Mouse (Mus musculus): Measurements from ENCODE around the gene Chmp1a.
"Not testable (repeated sequence)": the region's sequence is repeated elsewhere in the genome, so short reads cannot be mapped to it uniquely, and the experiment has no call there.

Gene Chmp1a

DNA sequence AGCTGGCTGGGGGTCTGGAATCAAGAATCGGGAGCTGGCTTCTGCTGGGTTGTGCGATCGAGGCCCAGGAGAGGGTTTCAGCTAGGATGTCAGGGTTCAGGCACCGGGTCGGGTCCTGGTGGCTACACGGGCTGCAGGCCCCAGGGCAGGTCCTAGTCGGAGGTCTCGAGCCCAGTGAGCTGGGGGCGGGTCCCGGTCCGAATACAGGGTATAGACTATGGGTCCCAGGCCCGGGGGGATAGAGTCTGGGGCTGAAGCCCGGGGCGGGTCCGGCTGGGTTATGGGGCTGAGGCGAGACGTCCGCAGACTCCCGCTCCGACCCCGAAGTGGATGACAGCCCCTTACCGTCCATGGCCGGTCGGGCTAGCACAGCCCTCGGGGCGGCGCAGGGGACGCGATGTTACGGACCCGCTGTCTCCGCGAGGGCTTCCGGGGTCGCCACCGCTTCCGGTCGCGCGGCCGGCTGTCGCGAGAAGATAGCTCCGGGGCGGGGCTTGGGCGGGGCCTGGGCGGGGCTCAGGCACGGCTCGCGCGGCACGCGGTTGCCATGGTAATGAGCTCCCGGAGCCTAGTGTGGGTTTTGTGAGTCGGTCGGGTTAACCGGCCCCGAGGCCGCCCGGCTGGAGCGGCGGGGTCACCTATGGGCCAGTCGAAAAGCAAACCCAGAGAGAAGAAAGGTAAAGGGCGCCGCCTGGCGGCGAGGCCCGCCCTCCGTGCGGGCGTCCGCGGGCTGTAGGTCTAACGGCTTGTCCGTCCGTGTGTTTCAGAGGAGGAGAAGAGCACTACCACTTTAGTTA is at the start of gene Chmp1a, which contains the start of gene Spata33:
Gene Chmp1a, minus strand, starts transcription at position 443 of the 797 bp plus-strand sequence.
Gene Spata33, plus strand, starts transcription at position 512 of the 797 bp plus-strand sequence.
- peak; percentile 99 for DNase-seq (ENCODE audit: extremely low spot score)

DNA sequence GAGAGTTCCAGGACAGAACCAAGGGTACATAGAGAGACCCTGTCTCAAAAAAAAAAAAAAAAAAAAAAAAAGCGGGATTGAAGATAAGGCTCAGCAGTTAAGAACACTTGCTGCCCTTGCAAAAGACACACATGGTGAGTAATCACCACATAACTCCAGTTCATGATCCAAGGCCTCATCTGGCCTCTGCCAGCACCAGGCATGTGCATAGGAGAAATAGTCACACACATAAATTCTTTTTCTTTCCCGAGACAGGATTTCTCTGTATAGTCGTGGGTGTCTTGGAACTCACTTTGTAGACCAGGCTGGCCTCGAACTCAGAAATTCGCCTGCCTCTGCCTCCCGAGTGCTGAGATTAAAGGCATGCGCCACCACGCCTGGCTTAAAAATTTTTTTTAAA is 45.0 kb upstream of the Chmp1a start:
- not testable (repeated sequence) for DNase-seq (ENCODE audit: extremely low spot score)

DNA sequence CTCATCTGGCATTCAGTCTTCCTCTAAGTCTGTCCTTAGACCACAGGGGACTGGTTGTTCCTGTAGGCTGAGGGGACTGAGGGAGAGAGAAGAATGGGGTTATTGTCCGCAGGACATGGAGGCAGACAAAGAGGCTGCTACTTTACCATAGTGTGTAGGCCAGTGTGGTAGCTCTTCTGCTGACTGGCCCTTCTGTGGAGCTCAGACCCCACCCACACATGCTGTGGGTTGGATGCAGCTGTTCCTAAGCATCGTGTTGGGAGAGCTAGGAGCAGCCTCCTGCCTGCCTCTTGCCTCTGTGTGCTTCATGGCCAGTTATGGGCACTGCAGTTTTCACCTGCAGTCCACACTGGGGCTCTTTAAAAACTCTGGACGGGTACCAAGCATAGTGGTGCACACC is 44.6 kb upstream of the Chmp1a start:
- no peak for DNase-seq (ENCODE audit: extremely low spot score)

DNA sequence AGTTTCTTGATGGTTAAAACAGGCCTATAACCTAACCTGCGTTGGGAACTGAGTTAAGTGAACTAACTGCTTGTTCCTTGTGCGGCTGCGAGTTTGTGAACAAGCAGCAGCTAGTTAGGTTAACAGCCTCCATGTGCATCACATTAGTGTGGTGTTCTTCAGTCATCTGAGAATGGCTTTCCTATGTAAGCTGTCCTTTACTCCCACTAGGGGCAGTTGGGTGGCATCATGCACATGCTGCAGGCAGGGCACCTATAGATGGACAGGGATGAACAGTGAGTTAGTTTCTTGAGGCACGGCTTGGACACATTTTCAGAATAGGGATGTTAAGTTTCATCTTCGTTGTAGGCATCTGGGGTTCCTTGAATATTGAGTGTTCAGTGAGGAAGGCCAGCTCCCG is 42.6 kb upstream of the Chmp1a start:
- no peak for DNase-seq (ENCODE audit: extremely low spot score)

DNA sequence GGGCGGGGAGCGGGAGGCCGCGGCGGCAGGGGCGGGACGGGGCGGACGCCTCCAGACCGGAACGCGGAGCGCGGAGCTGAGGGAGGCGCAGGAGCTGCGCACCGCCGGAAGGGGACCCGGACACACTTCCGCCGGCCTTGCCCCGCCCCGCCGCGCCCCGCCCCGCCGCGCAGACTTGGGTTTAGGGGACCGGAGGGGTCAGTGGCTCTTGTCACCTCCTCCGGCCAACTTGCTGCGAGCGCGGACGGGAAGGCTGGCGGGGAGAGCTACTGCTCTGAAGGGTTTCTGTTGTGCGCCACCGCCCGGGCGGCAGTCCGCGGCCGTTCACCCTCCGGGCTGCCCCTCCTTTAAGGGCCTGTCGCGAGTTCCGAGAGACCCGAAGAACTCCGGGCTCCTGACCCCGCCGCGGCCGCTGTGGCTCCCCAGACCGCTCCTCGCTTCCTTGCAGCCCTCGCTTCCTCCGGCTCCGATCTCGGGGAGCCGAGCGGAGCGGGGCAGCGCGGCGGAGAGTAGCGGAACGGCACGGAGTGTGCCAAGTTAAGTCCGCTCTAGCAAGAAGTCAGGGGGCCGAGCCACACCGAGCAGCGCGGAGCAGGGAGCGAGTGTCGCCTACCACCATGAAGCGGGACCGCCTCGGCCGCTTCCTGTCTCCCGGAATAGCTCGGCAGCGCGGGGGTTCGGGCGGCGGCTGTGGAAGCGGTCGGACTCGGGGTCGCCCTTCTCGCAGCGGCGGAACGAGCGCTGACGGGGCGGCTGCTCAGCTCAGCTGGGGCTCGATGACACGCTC is 41.7 kb upstream of the Chmp1a start, which contains the start of the genes Zfp276 and Vps9d1:
Gene Zfp276, plus strand, starts transcription at position 97 of the 787 bp plus-strand sequence.
Gene Vps9d1, minus strand, starts transcription at position 250 of the 787 bp plus-strand sequence.
- DNase-seq (ENCODE audit: extremely low spot score), result peak; percentile 89

DNA sequence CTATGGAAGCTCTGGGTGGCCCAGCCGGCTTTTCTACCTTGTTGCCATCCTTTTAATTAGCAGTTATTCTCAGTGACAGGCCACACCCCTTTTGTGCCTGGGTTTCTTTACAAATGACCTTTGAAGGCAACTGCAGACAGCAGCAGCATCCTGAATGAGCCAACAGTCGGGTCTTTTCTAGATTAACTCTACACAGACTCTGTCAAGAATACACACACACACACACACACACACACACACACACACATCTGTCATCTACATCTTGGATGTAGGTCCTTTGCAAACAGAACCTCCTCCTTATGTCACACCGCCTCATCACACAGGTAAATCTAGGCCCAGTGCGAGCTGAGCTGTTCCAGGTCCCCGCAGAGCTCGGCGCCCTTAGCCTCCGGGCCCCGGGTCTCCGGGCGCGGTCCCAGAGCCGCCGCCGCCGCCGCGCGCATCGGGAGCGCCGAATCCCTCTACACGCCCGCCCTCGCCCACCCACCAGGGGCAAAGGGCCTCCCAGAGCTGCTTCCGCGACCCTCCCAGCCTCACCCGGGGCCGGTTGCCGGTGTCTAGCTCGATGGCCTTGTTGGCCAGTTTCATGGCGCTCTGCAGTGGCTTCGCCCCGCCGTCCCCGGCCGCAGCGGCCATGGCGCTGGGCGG is 41.0 kb upstream of the Chmp1a start:
- no peak for DNase-seq (ENCODE audit: extremely low spot score)

DNA sequence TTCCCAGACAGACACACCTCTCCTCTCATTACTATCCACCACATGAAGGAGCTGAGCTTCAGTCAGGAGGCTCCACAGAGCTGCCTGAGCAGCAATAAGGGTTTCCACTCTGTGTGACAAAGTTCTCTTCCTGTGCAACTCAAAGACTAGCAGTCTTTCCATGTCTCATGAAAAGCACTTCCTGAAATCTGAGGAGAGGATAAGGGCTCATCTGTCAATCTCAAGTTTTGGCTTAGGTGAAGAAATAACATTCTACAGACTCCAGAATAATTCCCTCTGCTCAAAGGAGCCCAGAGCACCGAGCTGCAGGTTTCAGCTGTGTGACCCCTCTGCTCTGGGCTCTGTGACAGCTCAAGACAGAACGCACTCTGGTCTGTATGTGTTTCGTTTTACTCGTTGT is 40.4 kb upstream of the Chmp1a start:
- DNase-seq (ENCODE audit: extremely low spot score), result no peak

DNA sequence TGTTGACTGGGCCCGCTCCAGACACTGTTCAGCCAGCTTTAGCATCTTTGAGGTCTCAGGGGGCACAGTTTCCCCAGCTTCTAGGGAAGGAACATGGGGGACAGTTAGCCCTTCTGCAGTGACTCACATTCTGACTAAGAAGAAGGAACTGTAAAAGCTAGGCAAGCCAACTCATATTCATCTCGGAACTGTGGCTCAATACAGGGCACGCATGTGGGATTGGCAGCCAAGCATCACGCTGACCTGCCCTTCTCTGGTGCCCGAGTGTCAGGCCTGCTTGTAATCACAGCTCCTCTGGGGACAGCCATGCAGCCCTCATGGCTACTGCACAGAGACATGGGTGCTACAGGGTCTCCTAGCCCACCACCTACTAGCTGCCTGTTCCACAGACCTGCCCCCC is 38.4 kb upstream of the Chmp1a start:
- DNase-seq (ENCODE audit: extremely low spot score), result no peak

DNA sequence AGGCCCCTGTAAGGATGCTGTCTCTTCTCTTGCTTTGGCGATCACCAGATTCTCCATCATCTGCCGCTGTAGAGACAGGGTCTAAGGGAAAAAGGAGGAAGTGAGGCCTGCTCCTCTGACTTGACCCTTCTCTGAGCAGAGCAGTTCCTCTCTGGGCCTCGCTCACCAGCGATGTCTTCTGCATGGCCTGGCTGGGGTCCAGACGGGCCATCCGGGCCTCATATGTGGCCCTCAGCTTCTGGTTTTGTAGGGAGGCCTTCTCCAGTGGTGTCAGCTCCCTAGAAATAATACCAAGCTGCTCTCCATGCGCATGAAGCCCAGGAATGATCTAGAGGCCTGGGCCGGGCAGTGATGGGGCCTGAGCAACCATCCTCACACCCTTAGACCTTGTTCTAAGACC is 36.0 kb upstream of the Chmp1a start:
- no peak for DNase-seq (ENCODE audit: extremely low spot score)

DNA sequence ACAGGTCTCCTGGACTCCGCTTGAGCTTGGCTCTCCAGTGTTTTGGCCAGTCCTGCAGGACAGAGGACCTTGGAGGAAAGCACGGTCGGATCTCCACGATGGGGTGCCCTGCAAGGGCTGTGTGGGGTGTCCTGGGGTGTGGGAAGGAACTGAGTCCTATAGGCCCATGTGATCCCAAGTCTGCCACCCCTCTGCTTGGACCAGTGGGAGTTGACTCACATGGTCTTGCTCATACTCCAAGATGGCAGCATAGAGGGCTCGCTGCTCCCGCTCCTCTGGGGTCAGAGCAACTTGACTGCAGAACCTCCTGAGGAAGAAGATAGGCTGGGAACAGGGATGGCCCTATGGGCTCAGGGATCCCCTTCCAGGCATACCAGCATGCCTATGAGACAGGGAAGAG is 35.2 kb upstream of the Chmp1a start:
- DNase-seq (ENCODE audit: extremely low spot score), result no peak

DNA sequence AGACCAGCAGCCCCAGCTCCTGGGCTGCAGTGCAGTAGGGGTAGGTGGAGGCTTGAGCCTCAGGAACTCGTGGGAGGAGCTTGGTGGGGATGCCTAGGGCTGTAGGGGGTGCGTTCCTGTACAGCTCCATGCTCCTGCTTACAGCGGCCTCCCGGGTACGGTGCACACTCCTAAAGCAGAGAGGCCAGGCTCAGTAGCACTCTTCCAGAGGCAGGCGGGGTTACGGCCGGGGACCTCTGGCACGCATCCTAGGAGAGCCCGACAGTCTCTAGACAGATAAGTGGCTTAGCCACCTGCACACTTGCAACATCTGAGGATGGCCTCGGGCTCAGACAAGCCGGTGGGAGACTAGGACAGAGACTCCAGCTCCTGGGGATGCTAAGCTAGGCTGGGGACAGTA is 33.0 kb upstream of the Chmp1a start:
- no peak for DNase-seq (ENCODE audit: extremely low spot score)

DNA sequence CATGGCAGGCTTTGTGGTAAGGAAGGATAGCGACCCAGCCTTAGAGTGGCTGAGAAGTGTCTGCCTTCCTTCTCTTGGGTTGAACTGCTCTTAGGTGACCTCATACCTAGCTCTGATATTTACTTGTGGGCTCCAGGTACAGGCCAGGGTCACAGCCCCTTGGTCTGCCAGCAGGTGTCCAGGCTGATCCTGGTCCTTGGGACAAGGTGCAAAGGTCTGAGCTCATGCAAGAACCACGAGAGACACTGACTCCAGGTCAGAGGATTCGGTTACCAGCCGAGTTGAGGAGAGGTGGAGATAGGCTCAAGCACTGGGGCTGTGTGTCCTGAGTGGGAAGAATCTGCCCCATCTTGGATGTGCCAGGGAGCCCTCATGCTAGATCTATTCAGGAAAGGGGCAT is 31.8 kb upstream of the Chmp1a start:
- no peak for DNase-seq (ENCODE audit: extremely low spot score)

DNA sequence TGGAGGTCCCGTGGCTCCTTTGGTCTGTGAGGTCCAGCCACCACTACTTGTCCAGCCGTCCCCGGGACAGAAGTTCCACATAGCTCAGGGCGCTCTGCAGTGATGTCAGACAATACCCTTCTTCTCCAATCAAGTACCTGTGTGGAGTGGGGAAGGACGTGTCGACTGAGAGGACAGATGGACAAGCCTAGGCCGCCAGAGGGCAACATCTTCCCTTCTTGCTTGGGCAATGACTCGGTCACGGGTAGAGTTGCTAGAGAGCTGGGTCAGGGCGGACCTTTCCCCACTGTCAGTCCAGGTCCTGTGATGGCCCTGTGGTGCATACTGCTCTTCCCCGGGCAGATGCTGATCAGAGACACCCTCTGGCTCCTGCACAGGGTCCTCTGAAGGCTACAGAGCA is 30.5 kb upstream of the Chmp1a start:
- DNase-seq (ENCODE audit: extremely low spot score), result no peak

DNA sequence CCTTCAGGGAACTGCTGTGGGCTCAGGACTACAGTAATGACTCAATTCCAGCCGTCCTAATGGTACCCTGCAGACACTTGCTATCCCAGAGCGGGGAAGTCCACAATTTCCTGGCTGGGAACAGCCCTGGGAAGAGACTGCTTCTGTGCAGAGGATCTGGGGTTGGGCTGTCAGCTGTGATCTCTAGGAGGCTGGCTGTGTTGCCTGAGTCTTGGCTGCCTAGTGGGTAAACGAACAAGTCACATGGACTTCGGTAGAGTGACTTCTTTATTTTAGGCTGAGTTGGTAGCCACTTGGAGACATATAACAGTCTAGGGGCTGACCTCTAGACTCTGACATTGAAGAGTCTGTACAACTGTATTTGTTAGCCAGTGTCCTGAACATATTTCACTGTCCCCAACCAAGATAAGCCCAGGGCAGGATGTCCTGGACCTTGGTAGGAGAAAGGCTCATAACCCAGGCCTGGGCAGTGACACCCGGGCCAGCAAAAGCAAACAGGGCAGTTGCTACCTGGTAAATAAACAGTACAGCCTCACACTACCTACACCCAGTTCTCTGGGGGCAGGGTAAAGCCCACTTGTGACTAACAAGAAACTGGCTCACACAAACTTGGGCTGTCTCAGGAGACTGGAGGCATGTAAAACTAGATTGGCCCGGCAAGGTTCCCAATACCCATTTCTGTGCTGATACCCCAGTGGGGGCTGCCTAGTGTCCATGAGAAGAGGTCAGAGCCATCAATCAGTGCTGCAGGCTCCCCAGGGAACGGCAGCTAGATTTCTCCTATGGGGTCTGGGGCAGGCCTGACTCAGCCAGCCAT is 29.8 kb upstream of the Chmp1a start:
- no peak for DNase-seq (ENCODE audit: extremely low spot score)

DNA sequence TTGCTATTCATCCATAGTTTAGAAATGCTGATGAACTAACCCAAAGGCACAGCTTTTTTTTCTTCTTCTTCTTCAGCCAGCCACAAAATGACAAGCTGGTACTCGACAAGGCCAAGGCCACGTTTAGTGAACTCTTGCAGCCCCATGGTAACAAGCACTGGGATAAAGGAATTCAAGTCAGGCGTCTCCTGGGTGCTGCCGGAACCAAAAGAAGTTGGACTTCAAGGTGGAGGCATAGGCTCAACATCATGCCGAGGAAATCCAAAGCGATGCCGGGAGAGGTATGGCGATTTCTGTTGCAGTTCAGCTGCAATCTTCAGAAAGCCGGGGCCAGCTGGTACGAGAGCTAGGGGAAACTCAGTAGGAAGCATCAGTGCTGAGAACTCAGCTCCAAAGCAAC is 26.8 kb upstream of the Chmp1a start:
- DNase-seq (ENCODE audit: extremely low spot score), result no peak

DNA sequence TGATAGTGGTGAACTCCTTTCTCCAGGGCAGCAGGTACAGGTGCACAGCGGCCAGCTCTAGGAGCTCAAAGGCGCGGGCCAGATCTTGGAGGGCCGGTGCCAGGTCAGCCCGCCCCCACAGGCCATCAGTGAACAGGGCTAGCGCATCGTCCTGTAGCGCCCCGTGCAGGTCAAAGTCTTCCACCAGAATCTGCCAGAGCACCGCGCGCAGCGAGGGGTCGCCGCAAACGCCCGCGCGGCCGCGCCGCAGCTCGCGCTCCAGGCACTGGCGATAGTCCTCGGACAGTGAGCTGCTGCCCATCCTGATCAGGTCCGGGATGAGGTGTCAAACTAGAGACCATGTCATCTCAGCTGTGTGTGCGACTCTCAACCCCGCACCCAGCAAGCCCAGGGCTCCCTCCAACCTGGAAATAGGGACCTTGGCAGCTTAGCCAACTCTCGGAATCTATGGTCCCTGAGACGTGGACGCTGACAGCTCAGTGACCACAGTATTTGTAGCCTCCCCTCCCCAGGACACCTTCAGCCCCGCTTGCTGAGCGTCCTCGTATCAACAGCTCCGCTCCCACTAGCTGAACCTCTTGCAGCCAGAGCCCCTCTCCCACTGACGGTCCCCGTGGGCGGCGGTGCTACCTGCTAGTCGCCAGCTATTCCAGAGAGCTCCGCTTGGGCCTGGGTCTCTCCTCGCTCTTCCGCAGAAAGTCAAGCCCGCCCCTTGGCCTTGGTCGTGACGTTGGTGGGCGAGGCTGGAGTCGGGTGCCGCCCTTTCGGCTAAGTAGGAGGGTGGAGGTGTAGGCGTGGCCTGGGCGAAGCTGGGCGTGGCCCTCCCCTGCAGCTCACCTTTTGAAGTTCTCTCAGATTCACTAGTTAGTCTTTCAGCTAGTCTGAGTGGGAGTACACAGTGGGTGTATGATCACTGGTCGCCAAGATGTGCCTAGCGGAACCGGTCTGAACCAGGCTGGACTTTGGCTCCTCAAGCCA is 23.2 kb upstream of the Chmp1a start, which contains the start of gene Spata2l:
Gene Spata2l, minus strand, starts transcription at position 714 of the 978 bp plus-strand sequence.
- peak; percentile 88 for DNase-seq (ENCODE audit: extremely low spot score)

DNA sequence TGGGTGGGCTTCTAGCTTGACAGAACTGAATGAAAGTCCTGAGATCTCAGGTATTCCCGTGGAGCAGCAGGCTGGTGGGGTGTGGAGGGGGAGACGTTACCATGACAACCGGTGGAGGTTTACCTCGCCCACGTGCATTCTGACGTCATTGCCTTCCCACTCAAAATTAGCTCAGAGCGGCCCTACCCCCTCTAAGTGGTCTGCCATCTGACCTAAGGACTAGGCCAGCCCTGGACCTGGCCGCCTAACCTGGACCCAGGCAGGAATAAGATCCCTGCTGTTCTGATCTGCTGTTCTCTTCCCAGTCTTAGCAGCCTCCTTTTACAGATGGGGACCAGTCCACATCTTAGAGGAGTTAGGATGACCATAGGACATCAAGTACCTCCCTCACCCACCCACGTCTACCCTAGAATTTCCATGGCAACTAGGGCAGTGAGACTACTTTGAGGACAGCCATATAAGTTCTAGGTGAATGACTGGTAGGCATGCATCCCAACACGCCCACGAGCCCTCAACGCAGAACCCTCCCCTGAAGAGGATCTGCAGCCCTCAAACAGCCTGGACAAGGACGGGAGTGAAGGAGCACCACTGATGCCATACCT is 22.5 kb upstream of the Chmp1a start:
- DNase-seq (ENCODE audit: extremely low spot score), result no peak

DNA sequence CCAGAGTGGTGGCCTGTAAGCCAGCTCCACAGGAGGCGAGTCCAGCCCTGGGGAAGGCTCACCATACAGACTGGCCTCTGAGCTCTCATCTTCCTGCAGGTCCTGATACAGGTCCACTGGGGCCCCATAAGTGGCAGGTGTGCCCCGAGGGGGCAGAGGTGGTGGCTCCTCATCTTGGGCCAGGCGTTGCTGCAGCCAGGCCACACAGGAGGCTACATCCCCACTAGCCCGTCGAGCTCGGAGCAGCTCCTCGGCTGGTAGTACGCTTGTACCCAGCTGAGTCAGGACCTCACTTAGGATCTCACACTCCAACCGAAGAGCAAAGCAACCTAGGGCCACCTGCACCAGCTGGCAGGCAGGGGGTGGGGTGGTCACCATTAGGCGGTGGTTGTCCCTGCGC is 21.2 kb upstream of the Chmp1a start:
- DNase-seq (ENCODE audit: extremely low spot score), result no peak

DNA sequence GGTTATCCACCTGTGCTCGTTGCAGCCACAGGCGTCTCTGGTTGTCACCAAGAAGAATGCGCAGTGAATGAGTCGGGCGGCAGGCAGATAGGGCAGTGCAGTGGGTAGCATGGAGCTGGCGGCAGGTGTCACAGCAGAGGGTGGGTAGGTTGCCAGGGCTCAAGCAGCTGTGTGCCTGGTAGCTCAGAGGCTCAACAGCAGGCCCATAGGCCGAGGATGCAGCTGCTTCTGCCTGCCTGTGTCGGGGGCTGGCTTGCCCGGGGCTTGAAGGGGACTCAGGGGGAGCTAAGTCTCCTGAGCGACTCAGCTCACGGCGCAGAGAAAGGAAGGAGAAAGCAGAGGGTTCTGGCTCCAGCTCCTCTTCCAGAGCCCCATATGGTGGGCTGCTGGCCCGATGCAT is 20.7 kb upstream of the Chmp1a start:
- DNase-seq (ENCODE audit: extremely low spot score), result no peak

DNA sequence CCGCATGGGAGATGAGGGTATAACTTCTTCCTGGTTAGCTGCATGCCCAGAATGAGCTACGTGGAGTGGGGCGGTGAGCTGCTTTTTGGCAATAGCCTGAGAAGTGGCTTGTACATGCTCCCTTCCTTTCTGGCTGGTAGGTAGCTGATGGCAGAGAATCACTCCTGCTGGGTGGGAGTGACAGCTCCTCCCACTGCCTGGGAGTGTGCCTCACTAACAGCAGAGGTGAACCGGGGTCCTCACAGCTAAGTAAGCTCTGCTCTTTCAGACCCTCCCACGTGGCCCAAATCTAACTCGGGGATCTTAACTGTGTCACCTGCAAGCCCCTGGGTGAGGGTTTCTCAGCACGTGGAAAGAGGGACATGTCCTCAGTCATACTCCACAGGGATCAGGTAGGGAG is 20.0 kb upstream of the Chmp1a start:
- no peak for DNase-seq (ENCODE audit: extremely low spot score)
